Mouse (Mus musculus) hindbrain, embryonic 16.5 days (tissue): ENCODE measurements around the gene Itgae. TPM values are rescaled to one million over a fixed set of nuclear protein-coding genes. Genes with fewer than 3 reads are reported as not detected.

Experiments
- ATAC-seq: fragments of 200-750 bp; cut with Nextera tagmentation; 2 replicates; pipeline ENCODE4 v1.8.0; 2017; ENCODE audit warnings: moderate TSS enrichment, moderate library complexity
- H3K27ac ChIP-seq: fragments of 300-500 bp; sonication (generic); 2 replicates; pipeline ENCODE4 v1.5.1; 2014; ENCODE audit warnings: low read depth, mild to moderate bottlenecking, control low read depth, low read length, moderate library complexity
- H3K27me3 ChIP-seq: fragments of 300-500 bp; sonication (generic); replicated peaks from 2 replicates; pipeline ENCODE4 v1.6.1; 2014; ENCODE audit warnings: low read length; ENCODE audit not compliant: control insufficient read depth, insufficient read depth
- H3K36me3 ChIP-seq: fragments of 300-500 bp; sonication (generic); 2 replicates; pipeline ENCODE4 v1.6.1; 2014; ENCODE audit warnings: mild to moderate bottlenecking, low read length, moderate library complexity, mixed read lengths; ENCODE audit not compliant: control insufficient read depth, insufficient read depth
- H3K4me1 ChIP-seq: fragments of 300-500 bp; sonication (generic); 2 replicates; pipeline ENCODE4 v1.6.1; 2014; ENCODE audit warnings: low read depth, low read length; ENCODE audit not compliant: control insufficient read depth, insufficient read depth
- H3K4me2 ChIP-seq: fragments of 300-500 bp; sonication (generic); 2 replicates; pipeline ENCODE4 v1.6.1; 2014; ENCODE audit warnings: mild to moderate bottlenecking, low read length, control low read depth, moderate library complexity
- H3K4me3 ChIP-seq: fragments of 300-500 bp; sonication (generic); 2 replicates; pipeline ENCODE4 v1.5.1; 2014; ENCODE audit warnings: mild to moderate bottlenecking, low read length, control low read depth, moderate library complexity
- H3K9ac ChIP-seq: fragments of 300-500 bp; sonication (generic); 2 replicates; pipeline ENCODE4 v1.6.1; 2014; ENCODE audit warnings: low read depth, mild to moderate bottlenecking, control low read depth, low read length, moderate library complexity
- H3K9me3 ChIP-seq: fragments of 300-500 bp; sonication (generic); 2 replicates; pipeline ENCODE4 v1.6.1; 2014; ENCODE audit warnings: mild to moderate bottlenecking, low read length, moderate library complexity; ENCODE audit not compliant: control insufficient read depth
- WGBS: fragments of 180-500 bp; shearing (Covaris S2); extraction: QIAGEN DNeasy Blood & Tissue Kit; methylation state at CpG from one replicate; pipeline ENCODE4 v1.1.7; 2014; 5-methylcytosine and 5-hydroxymethylcytosine counted together
- polyA plus RNA-seq: library from polyadenylated mRNA; unstranded; fragments of >200 nt; fragmentation: Nextera tagmentation; extraction: Ambion mirVana; gene quantifications from 2 replicates; pipeline ENCODE4 v1.2.1, GENCODE M21; 2015

The Itgae gene
- polyA plus RNA-seq, 1 experiment from 2014 or later = 0.33 TPM

DNA sequence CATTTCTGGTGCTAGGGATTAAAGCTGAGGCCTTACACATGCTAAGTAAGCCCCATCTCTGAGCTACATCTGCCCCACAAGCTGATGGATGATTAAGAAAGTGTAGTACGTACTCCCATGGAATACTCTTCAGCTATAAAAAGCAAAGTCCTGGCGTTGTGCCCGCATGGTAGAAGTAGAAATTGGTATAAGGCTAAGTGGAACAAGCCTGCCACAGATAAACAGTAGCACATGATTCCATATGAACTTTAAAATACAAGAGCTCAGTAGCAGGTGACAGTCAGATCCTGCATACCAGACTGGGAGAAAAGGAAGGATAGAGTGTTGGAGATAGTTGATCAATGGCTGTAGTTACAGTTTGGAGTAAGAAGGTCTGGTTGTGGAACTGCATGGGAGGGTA lies 29.0 kb upstream of the Itgae start:
- H3K4me1 ChIP-seq = no peaks in the 10 kb centered on the region
- H3K9ac ChIP-seq = no peak overlapping the region
- H3K27ac ChIP-seq = no peak overlapping the region
- no peak overlapping the region for H3K4me2 ChIP-seq
- H3K36me3 ChIP-seq = peaks cover 11% of the 10 kb centered on the region
- no peak overlapping the region for H3K4me3 ChIP-seq
- H3K27me3 ChIP-seq = no peaks in the 10 kb centered on the region
- WGBS = 95% methylated on average over 3 of the region's 3 CpGs
- H3K9me3 ChIP-seq = no peaks in the 10 kb centered on the region
- no peak for ATAC-seq

DNA sequence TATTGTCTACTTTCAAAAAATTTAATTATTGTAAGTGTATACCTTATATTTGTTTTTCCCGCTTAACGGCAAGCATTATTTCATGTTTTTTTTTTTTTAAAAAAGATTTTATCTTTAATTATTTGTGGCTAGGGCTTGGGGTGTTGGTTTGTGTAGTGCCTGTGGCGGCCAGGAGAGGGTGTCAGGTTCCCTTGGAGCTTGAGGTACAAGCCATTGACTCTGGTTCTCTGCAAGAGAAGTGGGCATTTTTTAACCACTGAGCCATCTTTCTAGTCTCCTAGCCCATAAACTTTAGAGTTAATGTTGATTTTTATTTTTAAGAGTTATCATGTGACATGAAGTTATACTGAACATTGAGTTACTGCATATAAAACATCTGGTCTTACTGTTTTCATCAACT lies 18.5 kb upstream of the Itgae start:
- Histone ChIP-seq H3K27ac (no peak overlapping the region), H3K27me3 (no peaks in the 10 kb centered on the region), H3K36me3 (peaks cover 32% of the 10 kb centered on the region), H3K4me2 (no peak overlapping the region), H3K9me3 (no peaks in the 10 kb centered on the region), H3K4me3 (no peak overlapping the region), H3K9ac (no peak overlapping the region), H3K4me1 (no peaks in the 10 kb centered on the region)
- ATAC-seq = no peak
- 87% methylated on average over 3 of the region's 3 CpGs for WGBS

DNA sequence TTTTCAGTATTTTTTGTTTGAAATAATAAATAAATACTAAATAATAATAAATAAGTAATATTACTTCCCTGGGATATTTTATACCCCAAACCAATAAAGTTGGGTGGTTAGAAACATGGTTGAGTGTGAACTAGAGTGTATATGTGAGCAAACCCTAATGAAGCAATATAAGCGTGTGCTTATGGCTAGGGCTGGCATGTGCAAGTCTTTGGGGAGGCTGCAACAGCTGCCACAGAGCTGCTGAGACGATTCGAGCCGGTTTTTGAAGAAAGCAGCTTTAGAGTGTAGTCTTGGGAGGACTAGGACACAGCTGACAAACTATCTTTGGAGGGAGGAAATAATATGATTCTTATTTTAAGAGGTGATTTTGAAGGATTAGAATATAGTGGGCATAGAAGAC lies 14.1 kb upstream of the Itgae start:
- WGBS = 75% methylated on average over 4 of the region's 4 CpGs
- H3K9ac ChIP-seq = no peak overlapping the region
- peaks cover 37% of the 10 kb centered on the region for H3K36me3 ChIP-seq
- no peaks in the 10 kb centered on the region for H3K9me3 ChIP-seq
- no peaks in the 10 kb centered on the region for H3K27me3 ChIP-seq
- no peak overlapping the region for H3K4me3 ChIP-seq
- no peak for ATAC-seq
- no peak overlapping the region for H3K4me2 ChIP-seq
- H3K27ac ChIP-seq = no peak overlapping the region
- H3K4me1 ChIP-seq = no peaks in the 10 kb centered on the region

DNA sequence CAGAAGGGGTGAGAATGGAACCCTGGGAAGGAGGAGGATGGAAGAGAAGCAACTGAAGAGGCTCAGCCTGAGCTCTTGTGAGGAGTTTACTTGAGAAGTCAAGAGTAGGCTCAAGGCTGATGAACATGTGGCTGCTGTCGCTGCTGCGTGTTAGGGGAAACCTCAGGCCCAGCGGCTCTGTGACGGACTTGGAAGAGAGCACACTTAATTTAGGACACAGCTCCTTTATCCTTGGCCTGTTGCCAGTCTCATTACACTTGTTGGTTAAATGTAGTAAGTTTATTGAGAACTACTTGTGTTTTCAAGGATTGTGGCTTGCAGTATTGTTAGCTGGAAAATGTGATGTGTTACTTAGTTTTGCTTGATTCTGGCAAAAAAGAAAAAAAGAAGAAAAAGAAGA lies 13.7 kb upstream of the Itgae start:
- Histone ChIP-seq H3K4me2 (no peak overlapping the region), H3K27me3 (no peaks in the 10 kb centered on the region), H3K4me1 (no peaks in the 10 kb centered on the region), H3K27ac (no peak overlapping the region), H3K9me3 (no peaks in the 10 kb centered on the region), H3K4me3 (no peak overlapping the region), H3K9ac (no peak overlapping the region), H3K36me3 (peaks cover 38% of the 10 kb centered on the region)
- WGBS = 69% methylated on average over 4 of the region's 4 CpGs
- ATAC-seq = no peak

DNA sequence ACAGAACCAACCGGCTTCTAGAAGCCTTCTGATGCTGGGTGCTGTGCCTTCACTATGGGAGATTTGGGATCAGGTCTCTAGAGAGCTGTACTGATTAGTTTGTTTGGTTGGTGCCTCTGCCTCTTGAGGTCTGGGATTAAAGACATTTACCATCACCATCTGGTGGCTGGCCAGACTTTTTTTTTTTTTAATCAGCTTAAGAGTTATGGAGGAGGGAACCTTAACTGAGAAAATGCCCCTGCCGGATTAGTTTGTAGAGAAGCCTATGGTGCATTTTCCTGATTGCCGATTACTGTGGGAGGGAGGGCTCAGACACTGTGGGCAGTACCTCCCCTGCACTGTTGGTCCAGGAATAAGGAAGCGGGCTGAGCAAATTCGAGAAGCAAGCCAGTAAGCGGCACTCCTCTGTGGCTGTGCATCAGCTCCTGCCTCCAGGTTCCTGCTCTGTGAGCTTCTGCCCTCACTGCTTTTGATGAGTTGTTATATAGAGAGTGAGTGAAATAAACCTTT lies 13.1 kb upstream of the Itgae start:
- Histone ChIP-seq H3K4me2 (no peak overlapping the region), H3K9ac (no peak overlapping the region), H3K4me3 (no peak overlapping the region), H3K4me1 (no peaks in the 10 kb centered on the region), H3K27ac (no peak overlapping the region), H3K27me3 (no peaks in the 10 kb centered on the region), H3K9me3 (no peaks in the 10 kb centered on the region), H3K36me3 (peaks cover 41% of the 10 kb centered on the region)
- ATAC-seq = no peak
- 76% methylated on average over 6 of the region's 6 CpGs for WGBS

DNA sequence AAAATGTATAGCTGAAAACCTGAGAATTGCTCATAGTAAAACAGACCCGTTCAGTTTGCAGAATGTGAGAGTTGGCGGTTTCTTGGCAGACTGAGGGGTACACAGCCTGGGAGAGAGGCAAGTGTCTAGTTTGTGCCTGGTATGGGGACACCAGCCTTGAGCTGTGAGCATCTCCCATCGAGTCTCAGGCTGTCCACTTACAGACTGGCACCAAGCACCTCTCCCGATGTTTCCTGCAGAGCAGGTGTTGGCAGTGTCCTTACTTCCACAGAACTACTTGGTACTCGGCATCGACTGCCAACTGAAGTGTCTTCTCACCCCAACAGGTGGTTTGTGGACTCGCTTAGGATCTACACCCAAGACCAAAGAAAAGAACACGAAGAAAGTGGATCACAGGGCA lies 11.8 kb upstream of the Itgae start:
- H3K4me1 ChIP-seq = no peaks in the 10 kb centered on the region
- no peak overlapping the region for H3K27ac ChIP-seq
- no peak overlapping the region for H3K9ac ChIP-seq
- WGBS = 97% methylated on average over 8 of the region's 8 CpGs
- ATAC-seq = no peak
- no peaks in the 10 kb centered on the region for H3K9me3 ChIP-seq
- H3K27me3 ChIP-seq = no peaks in the 10 kb centered on the region
- peaks cover 38% of the 10 kb centered on the region for H3K36me3 ChIP-seq
- H3K4me3 ChIP-seq = no peak overlapping the region
- H3K4me2 ChIP-seq = no peak overlapping the region

DNA sequence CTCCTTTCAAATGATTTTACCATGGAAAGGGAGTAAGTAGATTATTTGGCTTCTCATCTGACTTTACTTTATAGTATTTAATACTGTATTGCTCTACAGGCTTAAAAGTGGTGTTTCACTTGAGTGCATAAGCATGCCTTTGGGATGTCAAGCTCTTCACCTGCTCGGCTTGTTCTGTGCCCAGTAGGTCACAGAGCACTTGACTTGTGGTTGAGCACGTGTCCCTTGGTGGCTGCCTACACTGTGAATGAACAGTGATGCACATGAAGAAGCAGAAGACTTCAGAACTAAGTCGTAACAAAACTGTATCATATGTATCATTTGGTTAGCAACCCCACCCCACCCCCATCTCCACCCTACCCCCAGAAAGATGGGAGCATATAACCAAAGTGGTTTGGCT lies 10.1 kb upstream of the Itgae start:
- 89% methylated on average over 3 of the region's 3 CpGs for WGBS
- Histone ChIP-seq H3K9me3 (no peaks in the 10 kb centered on the region), H3K27me3 (no peaks in the 10 kb centered on the region), H3K4me2 (no peak overlapping the region), H3K27ac (no peak overlapping the region), H3K36me3 (peaks cover 31% of the 10 kb centered on the region), H3K4me1 (no peaks in the 10 kb centered on the region), H3K4me3 (no peak overlapping the region), H3K9ac (no peak overlapping the region)
- ATAC-seq = no peak

DNA sequence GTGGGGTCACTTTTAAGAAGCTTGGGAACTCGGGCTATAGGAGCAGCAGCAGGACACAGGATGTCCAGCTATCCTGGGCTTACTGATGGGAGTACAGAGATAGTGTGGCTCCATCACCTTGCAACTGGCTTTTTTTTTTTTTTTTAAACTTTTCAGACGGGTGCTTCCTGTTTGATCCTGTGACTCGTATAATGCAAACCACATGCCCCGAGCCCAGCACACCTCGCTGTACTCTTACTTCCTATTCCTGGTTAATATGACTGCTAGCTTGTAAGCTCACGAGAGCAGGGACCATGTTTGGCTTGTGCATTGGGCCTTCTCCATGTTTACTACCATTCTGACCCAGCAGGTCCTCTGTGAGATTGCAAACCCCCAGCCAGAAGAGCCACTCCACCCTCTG lies 6.1 kb upstream of the Itgae start:
- WGBS = 78% methylated on average over 6 of the region's 6 CpGs
- no peaks in the 10 kb centered on the region for H3K9me3 ChIP-seq
- H3K27ac ChIP-seq = peak overlapping the region; percentile 40; the same call in 1 of the 2 replicates
- peaks cover 16% of the 10 kb centered on the region for H3K36me3 ChIP-seq
- H3K4me3 ChIP-seq = no peak overlapping the region
- no peak overlapping the region for H3K4me2 ChIP-seq
- no peaks in the 10 kb centered on the region for H3K27me3 ChIP-seq
- no peak overlapping the region for H3K9ac ChIP-seq
- H3K4me1 ChIP-seq = no peaks in the 10 kb centered on the region
- ATAC-seq = no peak; the same call in 1 of the 2 replicates

DNA sequence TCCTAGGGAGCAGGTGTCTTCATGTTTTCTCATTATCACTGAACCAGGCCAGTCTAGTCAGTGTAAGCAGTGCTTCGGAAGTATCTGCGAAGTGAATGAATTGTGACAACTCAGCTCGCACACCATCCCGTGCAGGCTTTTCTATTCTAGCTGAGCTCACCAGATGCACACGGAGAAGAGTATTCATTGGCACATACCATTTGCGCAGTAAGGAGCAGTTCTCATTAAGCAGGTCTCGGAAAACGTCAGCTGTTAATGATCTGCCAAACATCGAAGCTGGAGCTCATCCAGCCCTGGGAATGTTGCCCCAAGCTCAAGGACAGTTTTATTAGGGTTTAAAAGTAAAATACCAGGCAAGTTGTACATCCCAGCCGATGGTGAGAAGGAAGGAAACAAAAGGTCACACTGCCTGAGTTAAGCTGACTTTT lies 5.6 kb upstream of the Itgae start:
- ATAC-seq = peak; percentile 73
- Histone ChIP-seq H3K27ac (peak overlapping the region; percentile 55), H3K4me1 (no peaks in the 10 kb centered on the region), H3K4me3 (no peak overlapping the region), H3K9ac (no peak overlapping the region), H3K9me3 (no peaks in the 10 kb centered on the region), H3K36me3 (peaks cover 12% of the 10 kb centered on the region), H3K4me2 (no peak overlapping the region), H3K27me3 (no peaks in the 10 kb centered on the region)
- 57% methylated on average over 10 of the region's 10 CpGs for WGBS

DNA sequence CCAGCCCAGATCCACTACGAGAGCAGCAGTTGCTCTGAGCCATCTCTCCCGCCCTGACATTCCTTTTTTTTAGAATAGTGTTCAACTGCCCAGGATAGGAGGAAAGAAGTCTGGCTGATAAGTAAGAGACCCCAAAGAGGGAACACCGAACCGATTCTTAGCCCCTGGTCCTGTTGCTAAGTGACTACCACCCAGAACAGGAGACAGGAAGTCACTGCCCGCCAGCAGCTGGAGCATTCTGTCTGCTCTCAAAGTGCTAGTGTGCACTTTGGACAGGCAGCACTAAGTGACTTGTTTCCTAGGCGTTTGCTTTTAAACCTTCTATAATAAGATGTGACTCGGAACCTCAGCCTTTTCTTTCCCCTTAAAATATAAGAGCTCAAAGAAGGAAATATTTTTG lies 5.0 kb upstream of the Itgae start:
- H3K27ac ChIP-seq = peak overlapping the region; percentile 55; the same call in 1 of the 2 replicates
- H3K27me3 ChIP-seq = no peaks in the 10 kb centered on the region
- WGBS = 63% methylated on average over 7 of the region's 7 CpGs
- H3K4me3 ChIP-seq = no peak overlapping the region
- no peak overlapping the region for H3K4me2 ChIP-seq
- H3K9me3 ChIP-seq = no peaks in the 10 kb centered on the region
- no peak overlapping the region for H3K9ac ChIP-seq
- ATAC-seq = no peak; the same call in 1 of the 2 replicates
- H3K36me3 ChIP-seq = peaks cover 12% of the 10 kb centered on the region
- H3K4me1 ChIP-seq = no peaks in the 10 kb centered on the region
